Mouse (Mus musculus) MEL (cell line): ENCODE measurements at regions not wholly inside any gene's neighbourhood (a gene's known extent, or its start where the extent isn't known, plus 50 kb on each side); places are given as distances from the start of the nearest gene placed in this dataset.

Source experiments
- DNase-seq: peaks from one replicate; pipeline ENCODE4 v3.0.0; 2011; ENCODE audit warnings: low read depth, low spot score
- H3K27ac ChIP-seq: 2 replicates; pipeline ENCODE4 v1.5.1; 2012; ENCODE audit warnings: low read depth, mild to moderate bottlenecking, control low read depth, low read length, moderate library complexity; ENCODE audit not compliant: control insufficient read depth
- H3K27me3 ChIP-seq, 2 experiments: fragments of 150-350 bp in 1 of 2; sonication (generic) in 1 of 2; 2 replicates each; pipeline ENCODE4 v1.6.1; 2012; ENCODE audit warnings: low read length in 2 of 2, mild to moderate bottlenecking in 2 of 2, improper control_type of control experiment in 1 of 2, moderate library complexity in 1 of 2; ENCODE audit not compliant: insufficient read depth in 2 of 2, control insufficient read depth in 1 of 2
- H3K36me3 ChIP-seq, 2 experiments: 2 replicates each; pipeline ENCODE4 v1.6.1; 2012 to 2014; ENCODE audit warnings: low read length in 2 of 2, improper control_type of control experiment in 1 of 2, inconsistent platforms in 1 of 2, mild to moderate bottlenecking in 1 of 2; ENCODE audit not compliant: insufficient read depth in 2 of 2, control insufficient read depth in 1 of 2
- H3K4me1 ChIP-seq, 2 experiments: fragments of 150-350 bp in 1 of 2; sonication (generic) in 1 of 2; 2 replicates each; pipeline ENCODE4 v1.6.1; 2012; ENCODE audit warnings: low read length in 2 of 2, improper control_type of control experiment in 1 of 2, mild to moderate bottlenecking in 1 of 2; ENCODE audit not compliant: insufficient read depth in 2 of 2, control insufficient read depth in 1 of 2
- H3K4me3 ChIP-seq, 2 experiments: fragments of 150-350 bp in 1 of 2; sonication (generic) in 1 of 2; 2 replicates each; pipeline ENCODE4 v1.5.1; 2012; ENCODE audit warnings: low read depth in 2 of 2, low read length in 2 of 2, mild to moderate bottlenecking in 2 of 2, moderate library complexity in 2 of 2, control low read depth in 1 of 2, improper control_type of control experiment in 1 of 2; ENCODE audit not compliant: control insufficient read depth in 1 of 2, insufficient read depth in 1 of 2
- H3K79me2 ChIP-seq: 2 replicates; pipeline ENCODE4 v1.6.1; 2012; ENCODE audit warnings: mild to moderate bottlenecking, low read length, moderate library complexity; ENCODE audit not compliant: control insufficient read depth, poor library complexity, insufficient read depth
- H3K9ac ChIP-seq: 2 replicates; pipeline ENCODE4 v1.6.1; 2012; ENCODE audit warnings: low read depth, mild to moderate bottlenecking, control low read depth, low read length, moderate library complexity; ENCODE audit not compliant: control insufficient read depth, poor library complexity, severe bottlenecking
- H3K9me3 ChIP-seq: fragments of 150-350 bp; sonication (generic); replicated peaks from 2 replicates; pipeline ENCODE4 v1.6.1; 2012; ENCODE audit warnings: mild to moderate bottlenecking, low read length, improper control_type of control experiment, moderate library complexity; ENCODE audit not compliant: insufficient read depth
- CHD1 ChIP-seq: IDR thresholded peaks from 2 replicates; pipeline ENCODE4 v1.6.1; 2012; ENCODE audit warnings: low read depth, mild to moderate bottlenecking, inconsistent platforms, low read length, improper control_type of control experiment
- CTCF ChIP-seq, 3 experiments: IDR thresholded peaks in 2 of 3; conservative IDR thresholded peaks in 1 of 3; 2 replicates each; pipeline ENCODE4 v1.5.1; 2011 to 2012; ENCODE audit warnings: low read length in 3 of 3, low read depth in 2 of 3, mild to moderate bottlenecking in 2 of 3, improper control_type of control experiment in 1 of 3, inconsistent platforms in 1 of 3, mixed read lengths in 1 of 3, moderate library complexity in 1 of 3; ENCODE audit not compliant: control insufficient read depth in 1 of 3, insufficient read depth in 1 of 3, poor library complexity in 1 of 3, severe bottlenecking in 1 of 3
- E2F4 ChIP-seq: IDR thresholded peaks from 2 replicates; pipeline ENCODE4 v1.6.1; 2011; ENCODE audit warnings: low read depth, low read length, improper control_type of control experiment, borderline replicate concordance
- ELF1 ChIP-seq: IDR thresholded peaks from 2 replicates; pipeline ENCODE4 v1.6.1; 2014; ENCODE audit warnings: low read depth, mild to moderate bottlenecking, inconsistent platforms, low read length, improper control_type of control experiment, moderate library complexity
- EP300 ChIP-seq, 2 experiments: IDR thresholded peaks; 2 replicates each; pipeline ENCODE4 v1.6.1; 2011; ENCODE audit warnings: improper control_type of control experiment in 2 of 2, low read length in 2 of 2, low read depth in 1 of 2, mild to moderate bottlenecking in 1 of 2
- ETS1 ChIP-seq: IDR thresholded peaks from 2 replicates; pipeline ENCODE4 v1.6.1; 2012; ENCODE audit warnings: low read depth, mild to moderate bottlenecking, inconsistent platforms, low read length, improper control_type of control experiment, moderate library complexity
- GABPA ChIP-seq: IDR thresholded peaks from 2 replicates; pipeline ENCODE4 v1.6.1; 2012; ENCODE audit warnings: low read depth, mild to moderate bottlenecking, inconsistent platforms, low read length, improper control_type of control experiment, moderate library complexity
- MAX ChIP-seq: IDR thresholded peaks from 2 replicates; pipeline ENCODE4 v1.6.1; 2011; ENCODE audit warnings: low read length, improper control_type of control experiment
- MEF2A ChIP-seq: IDR thresholded peaks from 2 replicates; pipeline ENCODE4 v1.6.1; 2014; ENCODE audit warnings: low read depth, mild to moderate bottlenecking, inconsistent platforms, low read length, improper control_type of control experiment; ENCODE audit not compliant: poor library complexity, insufficient replicate concordance, severe bottlenecking; ENCODE audit errors: extremely low read depth
- MXI1 ChIP-seq: IDR thresholded peaks from 2 replicates; pipeline ENCODE4 v1.6.1; 2011; ENCODE audit warnings: mild to moderate bottlenecking, low read depth, low read length, improper control_type of control experiment
- MYC ChIP-seq: IDR thresholded peaks from 2 replicates; pipeline ENCODE4 v1.6.1; 2011; ENCODE audit warnings: low read depth, mild to moderate bottlenecking, low read length, improper control_type of control experiment, moderate library complexity
- NELFE ChIP-seq: IDR thresholded peaks from 2 replicates; pipeline ENCODE4 v1.6.1; 2011; ENCODE audit warnings: low read depth, low read length, improper control_type of control experiment
- RAD21 ChIP-seq: IDR thresholded peaks from 2 replicates; pipeline ENCODE4 v1.6.1; 2011; ENCODE audit warnings: mild to moderate bottlenecking, low read depth, low read length, improper control_type of control experiment
- SIN3A ChIP-seq: IDR thresholded peaks from 2 replicates; pipeline ENCODE4 v1.6.1; 2012; ENCODE audit warnings: low read length, improper control_type of control experiment, inconsistent platforms
- SMC3 ChIP-seq: IDR thresholded peaks from 2 replicates; pipeline ENCODE4 v1.6.1; 2011; ENCODE audit warnings: low read depth, low read length, improper control_type of control experiment
- TBP ChIP-seq: IDR thresholded peaks from 2 replicates; pipeline ENCODE4 v1.8.0; 2011; ENCODE audit warnings: low read depth, low read length, improper control_type of control experiment
- TCF12 ChIP-seq: IDR thresholded peaks from 2 replicates; pipeline ENCODE4 v1.6.1; 2014; ENCODE audit warnings: low read depth, mild to moderate bottlenecking, inconsistent platforms, low read length, improper control_type of control experiment, moderate library complexity
- USF2 ChIP-seq, 2 experiments: IDR thresholded peaks; 2 replicates each; pipeline ENCODE4 v1.6.1; 2011 to 2012; ENCODE audit warnings: improper control_type of control experiment in 2 of 2, low read length in 2 of 2, borderline replicate concordance in 1 of 2, inconsistent platforms in 1 of 2, low read depth in 1 of 2, mild to moderate bottlenecking in 1 of 2; ENCODE audit not compliant: insufficient read depth in 1 of 2
- ZKSCAN1 ChIP-seq: IDR thresholded peaks from 2 replicates; pipeline ENCODE4 v1.6.1; 2012; ENCODE audit warnings: low read depth, mild to moderate bottlenecking, inconsistent platforms, low read length, improper control_type of control experiment, moderate library complexity
- ZMIZ1 ChIP-seq: IDR thresholded peaks from 2 replicates; pipeline ENCODE4 v1.6.1; 2012; ENCODE audit warnings: low read depth, mild to moderate bottlenecking, inconsistent platforms, low read length, improper control_type of control experiment, moderate library complexity

DNA sequence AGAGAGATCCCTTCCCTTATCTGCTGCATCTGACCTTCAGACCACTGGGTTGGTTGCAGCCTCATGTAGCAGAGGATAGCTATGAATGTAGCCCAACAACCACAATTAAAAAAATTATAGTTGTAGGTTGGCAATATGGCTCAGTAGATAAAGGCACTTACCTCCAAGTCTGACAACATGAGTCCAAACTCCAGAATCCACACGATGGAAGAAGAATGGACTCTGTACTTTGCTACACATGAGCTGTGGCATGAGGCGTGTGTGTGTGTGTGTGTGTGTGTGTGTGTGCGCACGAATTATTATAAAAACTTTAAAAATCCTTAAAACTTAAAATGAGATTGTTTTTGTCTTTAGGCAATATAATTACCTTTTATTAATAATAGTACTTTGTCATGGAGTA is 163.2 kb upstream of the Pik3r1 start:
- TF ChIP-seq TCF12 (no peak), MXI1 (no peak), MAX (no peak)
- Histone ChIP-seq H3K27me3 (no peaks in the 10 kb centered on the region; a peak in 1 of 4 replicates), H3K4me1 (no peaks in the 10 kb centered on the region), H3K27ac (no peak overlapping the region), H3K4me3 (no peak overlapping the region), H3K79me2 (no peaks in the 10 kb centered on the region), H3K9ac (no peak overlapping the region), H3K9me3 (no peaks in the 10 kb centered on the region), H3K36me3 (no peaks in the 10 kb centered on the region)
- DNase-seq = no peak

- no peak for TF ChIP-seq ELF1
- TF ChIP-seq, all 39 proteins: peak for 0
- no peak overlapping the region for H3K4me3 ChIP-seq
- no peak overlapping the region for H3K9ac ChIP-seq
- DNase-seq = no peak
- H3K4me1 ChIP-seq = no peaks in the 10 kb centered on the region
- no peaks in the 10 kb centered on the region for H3K36me3 ChIP-seq
- H3K9me3 ChIP-seq = no peaks in the 10 kb centered on the region
- no peaks in the 10 kb centered on the region; a peak in 1 of 4 replicates for H3K27me3 ChIP-seq
- no peaks in the 10 kb centered on the region for H3K79me2 ChIP-seq
- H3K27ac ChIP-seq = no peak overlapping the region
These were observed 163.9 kb upstream of the Pik3r1 start for GRCm38 (mm10) chr13:101931882-101932281.

DNA sequence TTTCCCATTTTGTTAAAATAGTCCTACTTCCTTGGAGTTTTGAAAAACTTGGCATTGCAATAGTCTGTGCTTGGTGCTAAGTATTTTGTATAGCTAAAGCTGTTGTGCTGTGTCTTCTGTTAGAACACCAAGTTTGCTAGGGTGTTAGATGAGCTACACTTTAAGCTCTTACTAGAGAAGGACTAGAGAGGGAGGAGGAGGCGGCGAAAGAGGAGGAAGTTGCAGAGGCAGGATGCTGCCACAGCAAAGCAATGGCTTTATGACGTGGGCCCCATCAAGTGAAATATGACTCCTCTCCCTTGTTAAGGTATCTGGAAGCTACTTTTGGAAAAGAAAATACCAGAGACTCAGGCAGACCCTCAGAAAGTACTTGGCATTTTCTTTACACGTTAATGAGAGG is 167.8 kb upstream of the Pik3r1 start:
- Histone ChIP-seq H3K27me3 (no peaks in the 10 kb centered on the region; a peak in 1 of 4 replicates), H3K9me3 (no peaks in the 10 kb centered on the region), H3K9ac (no peak overlapping the region), H3K4me1 (no peaks in the 10 kb centered on the region), H3K79me2 (no peaks in the 10 kb centered on the region), H3K4me3 (no peak overlapping the region), H3K27ac (no peak overlapping the region), H3K36me3 (no peaks in the 10 kb centered on the region)
- peak; percentile 6 for DNase-seq
- TF ChIP-seq RAD21 (no peak), EP300 (IDR thresholded peaks at IDR 0.05; ENCODE audit: low read depth in 1 of 2, low read length in 2 of 2) (no peak)

DNA sequence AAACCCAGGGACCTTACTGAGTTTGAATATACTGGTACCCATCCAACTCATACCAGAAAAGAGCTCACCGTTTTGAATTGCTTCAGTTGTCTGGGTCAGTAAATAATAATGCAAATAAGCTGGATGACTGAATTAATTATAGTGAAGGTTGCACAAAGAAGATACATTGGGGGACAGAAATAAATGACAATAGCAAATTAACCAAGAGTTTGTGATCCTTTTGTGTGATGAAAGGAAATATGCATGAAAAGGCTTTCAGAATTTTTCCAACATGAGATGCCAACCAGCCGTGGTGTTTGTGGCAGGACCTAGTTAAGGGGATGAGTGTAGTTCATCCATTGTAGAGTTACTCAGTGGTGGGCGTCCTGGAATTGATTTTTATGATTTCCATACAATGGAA is 186.5 kb upstream of the Pik3r1 start:
- Histone ChIP-seq H3K4me3 (no peak overlapping the region), H3K36me3 (no peaks in the 10 kb centered on the region), H3K79me2 (no peaks in the 10 kb centered on the region), H3K27me3 (no peaks in the 10 kb centered on the region; a peak in 2 of 4 replicates), H3K9ac (no peak overlapping the region), H3K4me1 (no peaks in the 10 kb centered on the region), H3K27ac (no peak overlapping the region), H3K9me3 (no peaks in the 10 kb centered on the region)
- TF ChIP-seq CTCF (IDR thresholded peaks at IDR 0.05 in 2 of 3, conservative IDR thresholded peaks at IDR 0.05 in 1 of 3; ENCODE audit: control insufficient read depth in 1 of 3, insufficient read depth in 1 of 3, low read depth in 2 of 3, low read length in 3 of 3, poor library complexity in 1 of 3, severe bottlenecking in 1 of 3) (no peak), ZMIZ1 (no peak), SIN3A (no peak), MEF2A (no peak), NELFE (no peak), GABPA (no peak), CHD1 (no peak), ZKSCAN1 (no peak), E2F4 (no peak), MYC (no peak), TBP (no peak), USF2 (IDR thresholded peaks at IDR 0.05; ENCODE audit: borderline replicate concordance in 1 of 2, insufficient read depth in 1 of 2, low read depth in 1 of 2, low read length in 2 of 2) (no peak), SMC3 (no peak), ETS1 (no peak)
- no peak for DNase-seq
